Mouse (Mus musculus) embryonic facial prominence, embryonic 12.5 days (tissue): ENCODE measurements around the gene Ackr4. TPM values are rescaled to one million over a fixed set of nuclear protein-coding genes. Genes with fewer than 3 reads are reported as not detected.

Experiments used
- ATAC-seq: fragments of 200-750 bp; cut with Nextera tagmentation; 2 replicates; pipeline ENCODE4 v1.8.0; 2017; ENCODE audit not compliant: insufficient number of reproducible peaks, insufficient read depth, low FRiP score, low TSS enrichment
- H3K27ac ChIP-seq: fragments of 300-500 bp; sonication (generic); 2 replicates; pipeline ENCODE4 v1.5.1; 2016; ENCODE audit warnings: mild to moderate bottlenecking
- H3K27me3 ChIP-seq: fragments of 300-500 bp; sonication (generic); 2 replicates; pipeline ENCODE4 v1.6.1; 2016; ENCODE audit warnings: mild to moderate bottlenecking, moderate library complexity
- H3K36me3 ChIP-seq: fragments of 300-500 bp; sonication (generic); 2 replicates; pipeline ENCODE4 v1.6.1; 2016; ENCODE audit warnings: mild to moderate bottlenecking
- H3K4me1 ChIP-seq: fragments of 300-500 bp; sonication (generic); 2 replicates; pipeline ENCODE4 v1.6.1; 2016
- H3K4me2 ChIP-seq: fragments of 300-500 bp; sonication (generic); replicated peaks from 2 replicates; pipeline ENCODE4 v1.6.1; 2016; ENCODE audit warnings: mild to moderate bottlenecking, moderate library complexity
- H3K4me3 ChIP-seq: fragments of 300-500 bp; sonication (generic); 2 replicates; pipeline ENCODE4 v1.5.1; 2016; ENCODE audit warnings: mild to moderate bottlenecking
- H3K9ac ChIP-seq: fragments of 300-500 bp; sonication (generic); 2 replicates; pipeline ENCODE4 v1.6.1; 2016; ENCODE audit warnings: mild to moderate bottlenecking, moderate library complexity
- H3K9me3 ChIP-seq: fragments of 300-500 bp; sonication (generic); 2 replicates; pipeline ENCODE4 v1.6.1; 2016; ENCODE audit warnings: mild to moderate bottlenecking, moderate library complexity
- WGBS: fragments of 180-500 bp; shearing (Covaris S2); methylation state at CpG from one replicate; pipeline ENCODE4 v1.1.7; 2016; 5-methylcytosine and 5-hydroxymethylcytosine counted together
- polyA plus RNA-seq: library from polyadenylated mRNA; unstranded; fragments of >200 nt; fragmentation: Nextera tagmentation; extraction: Ambion mirVana; gene quantifications from 2 replicates; pipeline ENCODE4 v1.2.1, GENCODE M21; 2016

Ackr4 gene
- polyA plus RNA-seq, 1 experiment from 2014 or later: 0.82 TPM

GRCm38 (mm10) chr9:104146683-104147082, 19.9 kb upstream of the Ackr4 start:
- Histone ChIP-seq H3K9ac (no peak overlapping the region), H3K27ac (no peak overlapping the region), H3K36me3 (peaks cover 18% of the 10 kb centered on the region), H3K4me1 (no peaks in the 10 kb centered on the region), H3K9me3 (no peaks in the 10 kb centered on the region), H3K4me3 (no peak overlapping the region), H3K4me2 (no peak overlapping the region), H3K27me3 (no peaks in the 10 kb centered on the region)
- no peak for ATAC-seq
- WGBS: 87% methylated on average over 7 of the region's 7 CpGs

- no peak overlapping the region for H3K9ac ChIP-seq
- ATAC-seq: no peak
- H3K4me2 ChIP-seq: no peak overlapping the region
- 73% methylated on average over 8 of the region's 8 CpGs for WGBS
- no peaks in the 10 kb centered on the region for H3K9me3 ChIP-seq
- H3K4me3 ChIP-seq: no peak overlapping the region
- no peaks in the 10 kb centered on the region for H3K4me1 ChIP-seq
- H3K27ac ChIP-seq: no peak overlapping the region
- no peaks in the 10 kb centered on the region for H3K27me3 ChIP-seq
- no peaks in the 10 kb centered on the region for H3K36me3 ChIP-seq
Observed at GRCm38 (mm10) chr9:104144314-104144996, 17.7 kb upstream of the Ackr4 start.

- ATAC-seq: no peak
- Histone ChIP-seq H3K36me3 (no peaks in the 10 kb centered on the region), H3K9ac (no peak overlapping the region), H3K9me3 (no peaks in the 10 kb centered on the region), H3K4me3 (no peak overlapping the region), H3K4me1 (no peaks in the 10 kb centered on the region), H3K27ac (no peak overlapping the region), H3K4me2 (no peak overlapping the region), H3K27me3 (no peaks in the 10 kb centered on the region)
- 79% methylated on average over 14 of the region's 14 CpGs for WGBS
Observed at GRCm38 (mm10) chr9:104142805-104143204, 16.1 kb upstream of the Ackr4 start.

GRCm38 (mm10) chr9:104140351-104140750, 13.6 kb upstream of the Ackr4 start:
- H3K27ac ChIP-seq: no peak overlapping the region

GRCm38 (mm10) chr9:104130141-104130755, 3.5 kb upstream of the Ackr4 start:
- Histone ChIP-seq H3K9me3 (no peaks in the 10 kb centered on the region), H3K9ac (no peak overlapping the region), H3K4me2 (no peak overlapping the region), H3K27me3 (no peaks in the 10 kb centered on the region), H3K4me1 (no peaks in the 10 kb centered on the region), H3K4me3 (no peak overlapping the region), H3K36me3 (no peaks in the 10 kb centered on the region), H3K27ac (no peak overlapping the region)
- WGBS: 84% methylated on average over 9 of the region's 9 CpGs
- ATAC-seq: no peak

More at GRCm38 (mm10) chr9:104140351-104140750, 13.6 kb upstream of the Ackr4 start:
- Histone ChIP-seq H3K4me3 (no peak overlapping the region), H3K4me1 (no peaks in the 10 kb centered on the region), H3K36me3 (no peaks in the 10 kb centered on the region), H3K4me2 (no peak overlapping the region), H3K9me3 (no peaks in the 10 kb centered on the region), H3K9ac (no peak overlapping the region), H3K27me3 (no peaks in the 10 kb centered on the region)
- 89% methylated on average over 6 of the region's 6 CpGs for WGBS
- no peak for ATAC-seq

- H3K36me3 ChIP-seq: no peaks in the 10 kb centered on the region
- no peak overlapping the region for H3K27ac ChIP-seq
Observed at GRCm38 (mm10) chr9:104128110-104128509, 1.4 kb upstream of the Ackr4 start.

GRCm38 (mm10) chr9:104123622-104124021, 3.1 kb downstream of the Ackr4 start:
- H3K4me1 ChIP-seq: peaks cover 1% of the 10 kb centered on the region
- no peak for ATAC-seq
- H3K4me2 ChIP-seq: no peak overlapping the region
- WGBS: 42% methylated on average over 5 of the region's 5 CpGs
- no peak overlapping the region for H3K4me3 ChIP-seq
- H3K9me3 ChIP-seq: no peaks in the 10 kb centered on the region
- no peaks in the 10 kb centered on the region for H3K27me3 ChIP-seq
- no peaks in the 10 kb centered on the region for H3K36me3 ChIP-seq
- 0 out of 2 replicates have a peak overlapping the region, but pooled peaks have one; percentile 24 for H3K27ac ChIP-seq
- no peak overlapping the region for H3K9ac ChIP-seq

More at GRCm38 (mm10) chr9:104128110-104128509, 1.4 kb upstream of the Ackr4 start:
- no peaks in the 10 kb centered on the region for H3K27me3 ChIP-seq
- H3K4me2 ChIP-seq: no peak overlapping the region
- no peak overlapping the region for H3K4me3 ChIP-seq
- 74% methylated on average over 2 of the region's 2 CpGs for WGBS
- H3K9me3 ChIP-seq: no peaks in the 10 kb centered on the region
- no peak for ATAC-seq
- H3K9ac ChIP-seq: no peak overlapping the region
- H3K4me1 ChIP-seq: no peaks in the 10 kb centered on the region; the same call in none of the 2 replicates

GRCm38 (mm10) chr9:104123101-104123500, 3.6 kb downstream of the Ackr4 start:
- peak overlapping the region; percentile 24; the same call in 1 of the 2 replicates for H3K27ac ChIP-seq
- no peaks in the 10 kb centered on the region for H3K36me3 ChIP-seq
- H3K4me3 ChIP-seq: no peak overlapping the region
- H3K4me2 ChIP-seq: no peak overlapping the region
- no peak overlapping the region for H3K9ac ChIP-seq
- peaks cover 6% of the 10 kb centered on the region for H3K4me1 ChIP-seq
- no peaks in the 10 kb centered on the region for H3K27me3 ChIP-seq
- 61% methylated on average over 5 of the region's 5 CpGs for WGBS
- ATAC-seq: no peak
- no peaks in the 10 kb centered on the region for H3K9me3 ChIP-seq

- no peak overlapping the region for H3K9ac ChIP-seq
- WGBS: 74% methylated on average over 5 of the region's 5 CpGs
- no peak overlapping the region for H3K4me3 ChIP-seq
- no peaks in the 10 kb centered on the region for H3K27me3 ChIP-seq
- H3K9me3 ChIP-seq: peaks cover 5% of the 10 kb centered on the region; the same call in 1 of the 2 replicates
- no peaks in the 10 kb centered on the region for H3K36me3 ChIP-seq
- H3K4me1 ChIP-seq: 0 out of 2 replicates have a peak, but pooled peaks cover 6% of the 10 kb centered on the region
- ATAC-seq: no peak
- no peak overlapping the region for H3K4me2 ChIP-seq
- 0 out of 2 replicates have a peak overlapping the region, but pooled peaks have one; percentile 60 for H3K27ac ChIP-seq
Observed at GRCm38 (mm10) chr9:104109151-104109550, 17.6 kb downstream of the Ackr4 start.

GRCm38 (mm10) chr9:104108571-104109143, 18.1 kb downstream of the Ackr4 start:
- no peak overlapping the region for H3K4me2 ChIP-seq
- 0 out of 2 replicates have a peak overlapping the region, but pooled peaks have one; percentile 60 for H3K27ac ChIP-seq
- WGBS: 56% methylated on average over 2 of the region's 2 CpGs

GRCm38 (mm10) chr9:104107482-104107881, 19.3 kb downstream of the Ackr4 start:
- H3K4me2 ChIP-seq: no peak overlapping the region
- no peak overlapping the region for H3K4me3 ChIP-seq
- peaks cover 5% of the 10 kb centered on the region; the same call in 1 of the 2 replicates for H3K9me3 ChIP-seq
- no peak for ATAC-seq
- no peaks in the 10 kb centered on the region for H3K36me3 ChIP-seq
- no peaks in the 10 kb centered on the region for H3K27me3 ChIP-seq
- H3K4me1 ChIP-seq: 0 out of 2 replicates have a peak, but pooled peaks cover 6% of the 10 kb centered on the region
- 75% methylated on average over 6 of the region's 6 CpGs for WGBS
- H3K9ac ChIP-seq: no peak overlapping the region
- H3K27ac ChIP-seq: no peak overlapping the region

More at GRCm38 (mm10) chr9:104108571-104109143, 18.1 kb downstream of the Ackr4 start:
- H3K36me3 ChIP-seq: no peaks in the 10 kb centered on the region
- no peak overlapping the region for H3K9ac ChIP-seq
- H3K4me1 ChIP-seq: 0 out of 2 replicates have a peak, but pooled peaks cover 6% of the 10 kb centered on the region
- H3K27me3 ChIP-seq: no peaks in the 10 kb centered on the region
- no peak overlapping the region for H3K4me3 ChIP-seq
- ATAC-seq: no peak
- peaks cover 5% of the 10 kb centered on the region; the same call in 1 of the 2 replicates for H3K9me3 ChIP-seq
